Mouse (Mus musculus) forebrain, embryonic 16.5 days (tissue): ENCODE results near the gene Adam25. TPM values are rescaled to one million over a fixed set of nuclear protein-coding genes. Genes with fewer than 3 reads are reported as not detected.
"Not testable (repeated sequence)": the region's sequence is repeated elsewhere in the genome, so short reads cannot be mapped to it uniquely, and the experiment has no call there.

Experiments
- ATAC-seq: fragments of 200-750 bp; cut with Nextera tagmentation; 2 replicates; pipeline ENCODE4 v1.8.0; 2017; ENCODE audit warnings: mild to moderate bottlenecking, moderate library complexity
- H3K27ac ChIP-seq: fragments of 300-500 bp; sonication (generic); 2 replicates; pipeline ENCODE4 v1.5.1; 2014; ENCODE audit warnings: low read length, control low read depth
- H3K27me3 ChIP-seq: fragments of 300-500 bp; sonication (generic); replicated peaks from 2 replicates; pipeline ENCODE4 v1.6.1; 2014; ENCODE audit warnings: low read length; ENCODE audit not compliant: control insufficient read depth, insufficient read depth
- H3K36me3 ChIP-seq: fragments of 300-500 bp; sonication (generic); 2 replicates; pipeline ENCODE4 v1.6.1; 2014; ENCODE audit not compliant: control insufficient read depth, insufficient read depth
- H3K4me1 ChIP-seq: fragments of 300-500 bp; sonication (generic); replicated peaks from 2 replicates; pipeline ENCODE4 v1.6.1; 2014; ENCODE audit warnings: low read length; ENCODE audit not compliant: control insufficient read depth, insufficient read depth
- H3K4me2 ChIP-seq: fragments of 300-500 bp; sonication (generic); 2 replicates; pipeline ENCODE4 v1.6.1; 2014; ENCODE audit warnings: mild to moderate bottlenecking, low read length, control low read depth
- H3K4me3 ChIP-seq: fragments of 300-500 bp; sonication (generic); replicated peaks from 2 replicates; pipeline ENCODE4 v1.5.1; 2014; ENCODE audit warnings: mild to moderate bottlenecking, low read length, control low read depth
- H3K9ac ChIP-seq: fragments of 300-500 bp; sonication (generic); replicated peaks from 2 replicates; pipeline ENCODE4 v1.6.1; 2014; ENCODE audit warnings: low read depth, low read length, control low read depth
- H3K9me3 ChIP-seq: fragments of 300-500 bp; sonication (generic); 2 replicates; pipeline ENCODE4 v1.6.1; 2016; ENCODE audit warnings: low read length; ENCODE audit not compliant: control insufficient read depth
- WGBS: fragments of 180-500 bp; shearing (Covaris S2); extraction: QIAGEN DNeasy Blood & Tissue Kit; methylation state at CpG from one replicate; pipeline ENCODE4 v1.1.7; 2014; 5-methylcytosine and 5-hydroxymethylcytosine counted together
- polyA plus RNA-seq: library from polyadenylated mRNA; unstranded; fragments of >200 nt; fragmentation: Nextera tagmentation; extraction: Ambion mirVana; gene quantifications from 2 replicates; pipeline ENCODE4 v1.2.1, GENCODE M21; 2015

Gene Adam25
- not detected in 2 replicates for polyA plus RNA-seq

DNA sequence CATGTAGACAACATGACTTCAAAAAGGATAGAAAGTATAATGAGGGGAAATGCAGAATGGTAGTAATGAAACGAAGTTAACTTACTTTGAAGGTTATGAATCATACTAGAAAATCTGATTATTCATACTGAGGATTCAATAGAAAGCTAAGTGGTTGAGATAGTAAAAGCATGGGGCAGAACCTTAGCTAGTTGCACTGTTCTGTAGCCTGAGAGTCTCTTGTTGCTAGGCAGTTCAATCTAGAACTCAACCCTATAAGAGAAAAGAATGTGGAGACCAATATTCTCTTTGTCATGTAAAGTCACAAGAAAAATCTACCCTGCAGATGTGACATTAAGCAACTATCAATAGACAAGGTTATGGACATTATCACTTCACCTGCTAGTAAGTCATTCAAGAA lies at the start of gene Adam25:
Gene Adam25, plus strand, starts transcription at position 301 of the 400 bp plus-strand sequence.
- not testable (repeated sequence) for H3K9me3 ChIP-seq, H3K4me3 ChIP-seq, H3K36me3 ChIP-seq, H3K9ac ChIP-seq, ATAC-seq, H3K27me3 ChIP-seq, H3K4me1 ChIP-seq, H3K27ac ChIP-seq, H3K4me2 ChIP-seq
- 55% methylated on average over 1 of the region's 1 CpGs for WGBS

DNA sequence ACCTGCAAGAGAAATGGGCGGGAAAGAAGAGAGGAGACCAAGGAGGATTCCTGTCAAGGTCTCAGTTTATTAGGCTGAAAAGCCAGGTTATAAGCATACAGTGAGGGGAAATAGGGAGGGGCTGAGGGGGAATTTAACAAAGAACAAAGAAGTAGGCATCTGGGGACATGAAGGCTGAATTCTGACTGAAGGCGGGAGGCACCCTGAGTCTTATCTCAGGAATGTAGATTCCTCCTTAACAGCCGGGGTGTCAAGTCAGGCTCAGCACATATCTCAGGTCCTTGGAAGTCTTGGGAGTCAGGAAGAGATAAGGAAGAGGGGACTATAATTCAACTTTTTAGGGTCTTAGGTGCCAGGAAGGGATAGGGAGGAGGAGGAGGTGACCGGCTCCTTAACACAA lies 36.6 kb upstream of the Adam25 start:
- not testable (repeated sequence) for H3K27ac ChIP-seq

DNA sequence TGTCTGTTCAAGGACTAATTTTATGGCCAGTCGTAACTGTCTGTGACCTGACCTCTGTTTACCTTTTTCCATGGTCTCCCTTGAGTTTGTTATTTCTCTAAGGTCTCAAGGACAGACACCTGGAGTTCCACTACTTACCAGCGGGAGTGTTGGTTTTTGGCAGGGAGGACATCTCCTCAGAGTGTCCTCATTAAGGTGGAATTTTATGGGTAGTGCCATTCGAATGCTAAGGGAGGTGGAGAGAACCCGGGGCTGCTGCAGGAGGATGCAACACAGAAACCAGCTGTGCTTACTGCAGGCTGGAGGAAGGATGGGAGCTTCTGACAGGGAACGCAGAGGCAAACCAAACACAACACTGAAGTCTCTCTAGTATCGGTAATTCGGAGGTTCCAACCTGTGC lies 36.0 kb upstream of the Adam25 start:
- H3K36me3 ChIP-seq, result no peaks in the 10 kb centered on the region
- no peak for ATAC-seq
- no peak overlapping the region for H3K9ac ChIP-seq
- no peaks in the 10 kb centered on the region for H3K4me1 ChIP-seq
- no peaks in the 10 kb centered on the region for H3K27me3 ChIP-seq
- WGBS, result 92% methylated on average over 7 of the region's 7 CpGs
- no peak overlapping the region for H3K27ac ChIP-seq
- no peak overlapping the region for H3K4me3 ChIP-seq
- no peak overlapping the region for H3K4me2 ChIP-seq
- H3K9me3 ChIP-seq, result no peaks in the 10 kb centered on the region

More for the DNA sequence above, 36.6 kb upstream of the Adam25 start:
- H3K27me3 ChIP-seq, ATAC-seq, H3K4me3 ChIP-seq, H3K36me3 ChIP-seq, H3K4me1 ChIP-seq, H3K4me2 ChIP-seq, H3K9ac ChIP-seq, H3K9me3 ChIP-seq: not testable (repeated sequence)
- WGBS, result 100% methylated on average over 4 of the region's 4 CpGs

DNA sequence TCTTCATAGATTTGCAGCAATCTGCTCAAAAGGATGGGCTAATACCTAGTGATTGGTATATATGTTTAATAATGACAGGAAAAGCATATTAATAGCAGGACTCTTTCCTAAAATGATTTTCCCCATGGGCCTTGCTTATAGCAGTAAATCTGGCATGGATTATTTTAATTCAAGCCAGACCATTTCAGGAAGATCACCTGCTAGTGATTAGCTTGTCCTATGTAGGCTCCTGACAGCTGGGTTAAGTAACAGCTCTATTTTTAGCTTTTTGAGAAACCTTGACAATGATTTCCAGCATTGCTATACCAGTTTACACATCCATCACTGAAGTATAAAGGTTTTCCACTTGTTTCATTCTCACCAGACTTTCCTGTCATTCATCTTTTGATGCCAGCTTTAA lies 31.3 kb downstream of the Adam25 start:
- H3K27me3 ChIP-seq, result no peaks in the 10 kb centered on the region
- no peak for ATAC-seq
- H3K4me3 ChIP-seq, result no peak overlapping the region
- H3K27ac ChIP-seq, result no peak overlapping the region
- no peak overlapping the region for H3K9ac ChIP-seq
- no peaks in the 10 kb centered on the region for H3K36me3 ChIP-seq
- H3K9me3 ChIP-seq, result no peaks in the 10 kb centered on the region
- H3K4me1 ChIP-seq, result no peaks in the 10 kb centered on the region
- no peak overlapping the region for H3K4me2 ChIP-seq

DNA sequence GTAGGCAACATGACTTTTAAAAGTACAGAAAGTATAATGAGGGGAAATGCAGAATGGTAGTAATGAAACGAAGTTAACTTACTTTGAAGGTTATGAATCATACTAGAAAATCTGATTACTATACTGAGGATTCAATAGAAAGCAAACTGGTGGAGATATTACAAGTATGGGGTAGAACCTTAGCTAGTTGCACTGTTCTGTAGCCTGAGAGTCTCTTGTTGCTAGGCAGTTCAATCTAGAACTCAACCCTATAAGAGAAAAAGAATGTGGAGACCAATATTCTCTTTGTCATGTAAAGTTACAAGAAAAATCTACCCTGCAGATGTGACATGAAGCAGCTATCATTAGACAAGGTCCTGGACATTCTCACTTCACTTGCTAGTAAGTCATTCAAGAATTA lies 41.0 kb downstream of the Adam25 start, which contains the start of gene Adam20:
Gene Adam20, plus strand, starts transcription at position 301 of the 400 bp plus-strand sequence.
- not testable (repeated sequence) for H3K9ac ChIP-seq, H3K4me1 ChIP-seq, H3K9me3 ChIP-seq, ATAC-seq, H3K27ac ChIP-seq, H3K36me3 ChIP-seq, H3K4me3 ChIP-seq, H3K27me3 ChIP-seq, H3K4me2 ChIP-seq
- 84% methylated on average over 1 of the region's 1 CpGs for WGBS

DNA sequence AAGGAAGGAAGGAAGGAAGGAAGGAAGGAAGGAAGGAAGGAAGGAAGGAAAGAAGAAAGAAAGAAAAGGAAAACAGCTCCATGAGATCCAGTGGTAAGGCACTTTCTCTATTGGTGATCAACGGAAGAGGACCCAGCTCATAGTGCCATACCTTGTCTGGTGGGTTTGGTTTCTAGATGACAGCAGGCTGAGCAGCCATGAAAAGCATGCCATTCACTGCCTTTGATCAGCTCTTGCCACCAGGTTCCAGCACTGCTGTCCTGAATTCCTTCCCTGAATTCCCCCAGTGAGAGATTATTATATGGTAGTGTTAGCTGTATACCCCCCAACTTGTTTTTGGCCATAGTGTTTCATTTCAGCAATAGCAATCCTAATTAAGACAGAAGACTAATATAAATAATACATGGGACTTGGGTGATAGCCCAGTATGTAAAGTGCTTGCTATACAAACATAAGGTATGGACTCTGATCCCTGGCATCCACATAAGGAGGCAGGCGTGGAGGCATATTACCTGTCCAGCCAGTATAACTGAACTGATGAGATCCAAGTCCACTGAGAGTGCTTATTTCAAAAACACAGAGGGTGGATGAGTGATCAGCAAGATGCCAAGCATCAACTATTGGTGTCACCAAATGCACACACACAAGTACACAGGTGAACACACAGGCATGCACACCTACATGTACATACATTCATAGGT lies 51.5 kb downstream of the Adam25 start:
- Histone ChIP-seq H3K9ac (no peak overlapping the region), H3K36me3 (no peaks in the 10 kb centered on the region), H3K4me3 (no peak overlapping the region), H3K4me2 (no peak overlapping the region), H3K9me3 (no peaks in the 10 kb centered on the region), H3K4me1 (no peaks in the 10 kb centered on the region), H3K27me3 (no peaks in the 10 kb centered on the region), H3K27ac (no peak overlapping the region)
- ATAC-seq, result no peak
- 86% methylated on average over 2 of the region's 2 CpGs for WGBS

Other genes starting within 250 kb of the Adam25 start
- not detected in 2 replicates for gene Adam24, start 77.1 kb upstream of the Adam25 start, polyA plus RNA-seq
- gene Adam20, start 41.1 kb downstream of the Adam25 start, polyA plus RNA-seq, result not detected in 2 replicates
- not detected in 2 replicates for gene Adam39, start 70.8 kb downstream of the Adam25 start, polyA plus RNA-seq